Mouse (Mus musculus) limb, embryonic 15.5 days (tissue): ENCODE measurements at regions not wholly inside any gene's neighbourhood (a gene's known extent, or its start where the extent isn't known, plus 50 kb on each side); places are given as distances from the start of the nearest gene placed in this dataset.
"Not testable (repeated sequence)": the region's sequence is repeated elsewhere in the genome, so short reads cannot be mapped to it uniquely, and the experiment has no call there.

Source experiments
- ATAC-seq: fragments of 200-750 bp; cut with Nextera tagmentation; 2 replicates; pipeline ENCODE4 v1.8.0; 2017; ENCODE audit warnings: low read depth, moderate TSS enrichment; ENCODE audit not compliant: insufficient number of reproducible peaks, low FRiP score, low TSS enrichment
- H3K27ac ChIP-seq: fragments of 300-500 bp; sonication (generic); 2 replicates; pipeline ENCODE4 v1.5.1; 2015; ENCODE audit warnings: moderate library complexity, mild to moderate bottlenecking, inconsistent platforms
- H3K27me3 ChIP-seq: fragments of 300-500 bp; sonication (generic); 2 replicates; pipeline ENCODE4 v1.6.1; 2015; ENCODE audit warnings: inconsistent platforms
- H3K36me3 ChIP-seq: fragments of 300-500 bp; sonication (generic); 2 replicates; pipeline ENCODE4 v1.6.1; 2015; ENCODE audit warnings: inconsistent platforms
- H3K4me1 ChIP-seq: fragments of 300-500 bp; sonication (generic); 2 replicates; pipeline ENCODE4 v1.6.1; 2015; ENCODE audit warnings: inconsistent platforms
- H3K4me2 ChIP-seq: fragments of 300-500 bp; sonication (generic); 2 replicates; pipeline ENCODE4 v1.6.1; 2015; ENCODE audit warnings: mild to moderate bottlenecking, inconsistent platforms
- H3K4me3 ChIP-seq: fragments of 300-500 bp; sonication (generic); 2 replicates; pipeline ENCODE4 v1.5.1; 2015; ENCODE audit warnings: mild to moderate bottlenecking, inconsistent platforms
- H3K9ac ChIP-seq: fragments of 300-500 bp; sonication (generic); 2 replicates; pipeline ENCODE4 v1.6.1; 2015; ENCODE audit warnings: inconsistent platforms
- H3K9me3 ChIP-seq: fragments of 300-500 bp; sonication (generic); 2 replicates; pipeline ENCODE4 v1.6.1; 2016; ENCODE audit warnings: inconsistent platforms
- WGBS: fragments of 180-500 bp; shearing (Covaris S2); methylation state at CpG from one replicate; pipeline ENCODE4 v1.1.7; 2015; 5-methylcytosine and 5-hydroxymethylcytosine counted together

GRCm38 (mm10) chr7:62179387-62179786 is 167.0 kb upstream of the Ndn start:
- H3K27me3 ChIP-seq = no peaks in the 10 kb centered on the region
- H3K4me3 ChIP-seq = no peak overlapping the region
- 43% methylated on average over 2 of the region's 2 CpGs for WGBS
- H3K27ac ChIP-seq = no peak overlapping the region
- H3K4me2 ChIP-seq = no peak overlapping the region
- H3K36me3 ChIP-seq = no peaks in the 10 kb centered on the region
- no peaks in the 10 kb centered on the region for H3K9me3 ChIP-seq
- no peak for ATAC-seq
- no peak overlapping the region for H3K9ac ChIP-seq
- no peaks in the 10 kb centered on the region for H3K4me1 ChIP-seq

- Histone ChIP-seq H3K27me3 (no peaks in the 10 kb centered on the region), H3K36me3 (no peaks in the 10 kb centered on the region), H3K9ac (no peak overlapping the region), H3K27ac (no peak overlapping the region), H3K4me2 (peak overlapping the region; percentile 22; the same call in 1 of the 2 replicates), H3K9me3 (no peaks in the 10 kb centered on the region), H3K4me3 (peak overlapping the region; percentile 7; the same call in 1 of the 2 replicates), H3K4me1 (no peaks in the 10 kb centered on the region)
- no peak for ATAC-seq
These were observed 137.8 kb upstream of the Ndn start for GRCm38 (mm10) chr7:62208529-62208928.

- peak overlapping the region; percentile 41 for H3K4me3 ChIP-seq
- H3K9ac ChIP-seq = no peak overlapping the region
- H3K27me3 ChIP-seq = no peaks in the 10 kb centered on the region
- no peaks in the 10 kb centered on the region for H3K4me1 ChIP-seq
- WGBS = 27% methylated on average over 12 of the region's 12 CpGs
- H3K4me2 ChIP-seq = peak overlapping the region; percentile 25; the same call in 1 of the 2 replicates
- no peak overlapping the region for H3K27ac ChIP-seq
- no peaks in the 10 kb centered on the region for H3K36me3 ChIP-seq
- H3K9me3 ChIP-seq = no peaks in the 10 kb centered on the region
- no peak for ATAC-seq
These were observed 137.2 kb upstream of the Ndn start for GRCm38 (mm10) chr7:62209117-62209700.

- Histone ChIP-seq H3K4me3 (no peak overlapping the region), H3K27me3 (no peaks in the 10 kb centered on the region), H3K36me3 (no peaks in the 10 kb centered on the region), H3K9me3 (no peaks in the 10 kb centered on the region), H3K27ac (no peak overlapping the region), H3K9ac (no peak overlapping the region), H3K4me1 (no peaks in the 10 kb centered on the region), H3K4me2 (no peak overlapping the region)
- WGBS = 32% methylated on average over 4 of the region's 4 CpGs
- no peak for ATAC-seq
These were observed 121.2 kb upstream of the Ndn start for GRCm38 (mm10) chr7:62225184-62225583.

GRCm38 (mm10) chr7:62227727-62228126 is 118.6 kb upstream of the Ndn start:
- H3K36me3 ChIP-seq = no peaks in the 10 kb centered on the region
- no peak overlapping the region for H3K4me3 ChIP-seq
- H3K4me2 ChIP-seq = no peak overlapping the region
- no peaks in the 10 kb centered on the region for H3K9me3 ChIP-seq
- H3K27ac ChIP-seq = no peak overlapping the region
- no peaks in the 10 kb centered on the region for H3K27me3 ChIP-seq
- 3% methylated on average over 1 of the region's 1 CpGs for WGBS
- H3K4me1 ChIP-seq = peaks cover 3% of the 10 kb centered on the region; the same call in 1 of the 2 replicates
- H3K9ac ChIP-seq = no peak overlapping the region
- no peak for ATAC-seq

- 0 out of 2 replicates have a peak, but pooled peaks have one; percentile 32 for ATAC-seq
- no peaks in the 10 kb centered on the region for H3K27me3 ChIP-seq
- H3K36me3 ChIP-seq = no peaks in the 10 kb centered on the region
- peak overlapping the region; percentile 14; the same call in 1 of the 2 replicates for H3K4me3 ChIP-seq
- no peaks in the 10 kb centered on the region for H3K9me3 ChIP-seq
- peaks cover 3% of the 10 kb centered on the region; the same call in 1 of the 2 replicates for H3K4me1 ChIP-seq
- peak overlapping the region; percentile 76 for H3K27ac ChIP-seq
- peak overlapping the region; percentile 30 for H3K4me2 ChIP-seq
- WGBS = 9% methylated on average over 2 of the region's 2 CpGs
- H3K9ac ChIP-seq = no peak overlapping the region
These were observed 115.7 kb upstream of the Ndn start for GRCm38 (mm10) chr7:62230713-62231112.

- H3K9me3 ChIP-seq = no peaks in the 10 kb centered on the region
- H3K36me3 ChIP-seq = no peaks in the 10 kb centered on the region
- peak; percentile 88 for ATAC-seq
- 12% methylated on average over 13 of the region's 13 CpGs for WGBS
- H3K4me2 ChIP-seq = peak overlapping the region; percentile 30
- H3K9ac ChIP-seq = no peak overlapping the region
- H3K4me3 ChIP-seq = peak overlapping the region; percentile 14
- H3K27ac ChIP-seq = peak overlapping the region; percentile 76
- H3K4me1 ChIP-seq = peaks cover 3% of the 10 kb centered on the region; the same call in 1 of the 2 replicates
- no peaks in the 10 kb centered on the region for H3K27me3 ChIP-seq
These were observed 115.2 kb upstream of the Ndn start for GRCm38 (mm10) chr7:62231120-62231574.

- Histone ChIP-seq H3K4me2 (no peak overlapping the region), H3K27ac (peak overlapping the region; percentile 76), H3K27me3 (no peaks in the 10 kb centered on the region), H3K9ac (no peak overlapping the region), H3K36me3 (no peaks in the 10 kb centered on the region), H3K4me1 (peaks cover 3% of the 10 kb centered on the region; the same call in 1 of the 2 replicates), H3K4me3 (no peak overlapping the region), H3K9me3 (no peaks in the 10 kb centered on the region)
- ATAC-seq = peak; percentile 59; the same call in 1 of the 2 replicates
- WGBS = 39% methylated on average over 5 of the region's 5 CpGs
These were observed 114.3 kb upstream of the Ndn start for GRCm38 (mm10) chr7:62232076-62232475.

- no peak for ATAC-seq
- Histone ChIP-seq H3K36me3 (no peaks in the 10 kb centered on the region), H3K4me1 (peaks cover 3% of the 10 kb centered on the region; the same call in 1 of the 2 replicates), H3K4me2 (no peak overlapping the region), H3K27ac (no peak overlapping the region), H3K9me3 (no peaks in the 10 kb centered on the region), H3K9ac (no peak overlapping the region), H3K27me3 (no peaks in the 10 kb centered on the region), H3K4me3 (no peak overlapping the region)
- WGBS = 50% methylated on average over 6 of the region's 6 CpGs
These were observed 112.3 kb upstream of the Ndn start for GRCm38 (mm10) chr7:62234037-62234436.

GRCm38 (mm10) chr7:62235766-62236165 is 110.6 kb upstream of the Ndn start:
- no peak overlapping the region for H3K4me3 ChIP-seq
- no peak overlapping the region for H3K9ac ChIP-seq
- WGBS = 92% methylated on average over 1 of the region's 1 CpGs
- H3K4me1 ChIP-seq = peaks cover under 1% of the 10 kb centered on the region; the same call in 1 of the 2 replicates
- no peak for ATAC-seq
- H3K27ac ChIP-seq = no peak overlapping the region
- H3K4me2 ChIP-seq = no peak overlapping the region
- no peaks in the 10 kb centered on the region for H3K36me3 ChIP-seq
- H3K9me3 ChIP-seq = no peaks in the 10 kb centered on the region
- H3K27me3 ChIP-seq = no peaks in the 10 kb centered on the region

GRCm38 (mm10) chr7:62261688-62262114 is 84.7 kb upstream of the Ndn start:
- Histone ChIP-seq H3K27ac (no peak overlapping the region), H3K4me3 (no peak overlapping the region)
- 36% methylated on average over 8 of the region's 8 CpGs for WGBS

GRCm38 (mm10) chr7:62262174-62262573 is 84.2 kb upstream of the Ndn start:
- H3K4me2 ChIP-seq, H3K4me3 ChIP-seq, H3K4me1 ChIP-seq, H3K9me3 ChIP-seq, H3K27me3 ChIP-seq, H3K36me3 ChIP-seq, ATAC-seq, H3K9ac ChIP-seq, H3K27ac ChIP-seq: not testable (repeated sequence)
- 56% methylated on average over 2 of the region's 2 CpGs for WGBS

More at GRCm38 (mm10) chr7:62261688-62262114, 84.7 kb upstream of the Ndn start:
- H3K4me2 ChIP-seq = no peak overlapping the region
- no peak for ATAC-seq
- H3K36me3 ChIP-seq = no peaks in the 10 kb centered on the region
- H3K9ac ChIP-seq = no peak overlapping the region
- no peaks in the 10 kb centered on the region for H3K4me1 ChIP-seq
- H3K27me3 ChIP-seq = no peaks in the 10 kb centered on the region
- no peaks in the 10 kb centered on the region for H3K9me3 ChIP-seq
